Mouse (Mus musculus) heart, adult 2 months (tissue): Measurements from ENCODE around the gene Zfp940.

ENCODE experiments used
- CTCF ChIP-seq: fragments of 200-600 bp; IDR thresholded peaks from 2 replicates; pipeline ENCODE4 v1.8.1; 2022; ENCODE audit warnings: antibody characterized with exemption, mild to moderate bottlenecking, moderate library complexity
- EP300 ChIP-seq: fragments of 200-500 bp; IDR thresholded peaks from 2 replicates; pipeline ENCODE4 v1.6.1; 2011; ENCODE audit warnings: low read depth, low read length, control low read depth; ENCODE audit not compliant: insufficient read depth

- TF ChIP-seq EP300 (no peak), CTCF (no peak)
These were observed 39.1 kb downstream of the Zfp940 start for GRCm38 (mm10) chr7:29814381-29814780.
